Mouse (Mus musculus): Measurements from ENCODE around the gene Sat2. TPM values are rescaled to one million over a fixed set of nuclear protein-coding genes. Genes with fewer than 3 reads are reported as not detected.
A peak's percentile ranks its signal among the peaks of the same experiment; 100 is the strongest.

Sat2 gene
- 16.9 and 22.6 TPM in 2 replicates for polyA plus RNA-seq (2014; fragmentation: Nextera tagmentation; extraction: Ambion mirVana)

GRCm38 (mm10) chr11:69621571-69622268 is at the start of gene Sat2:
Gene Sat2, plus strand, starts transcription at chr11:69622024.
- ATAC-seq (ENCODE audit: low FRiP score, low TSS enrichment), result peak; percentile 83
- Histone ChIP-seq H3K36me3 (ENCODE audit: control insufficient read depth, insufficient read depth, low read length) (no peaks in the 10 kb centered on the region), H3K27me3 (ENCODE audit: control insufficient read depth, insufficient read depth, low read length) (no peaks in the 10 kb centered on the region), H3K9me3 (ENCODE audit: control insufficient read depth, low read length) (no peaks in the 10 kb centered on the region), H3K27ac (ENCODE audit: low read depth, low read length) (peak within 1 kb of the TSS; percentile 45; the same call in 1 of the 2 replicates), H3K4me3 (ENCODE audit: low read length) (peak within 1 kb of the TSS; percentile 51), H3K4me2 (replicated peaks; ENCODE audit: low read depth, low read length) (peak within 1 kb of the TSS; percentile 71), H3K4me1 (ENCODE audit: control insufficient read depth, insufficient read depth, low read length) (no peaks in the 10 kb centered on the region; the same call in 1 of the 2 replicates), H3K9ac (ENCODE audit: low read depth, low read length) (peak within 1 kb of the TSS; percentile 67)
- WGBS, result under 1% methylated on average over 20 of the region's 20 CpGs

GRCm38 (mm10) chr11:69575220-69575619 is 46.6 kb upstream of the Sat2 start:
- no peak overlapping the region for H3K9ac ChIP-seq (ENCODE audit: low read depth, low read length)
- no peaks in the 10 kb centered on the region for H3K9me3 ChIP-seq (ENCODE audit: control insufficient read depth, low read length)
- ATAC-seq (ENCODE audit: low FRiP score, low TSS enrichment), result no peak
- 63% methylated on average over 3 of the region's 3 CpGs for WGBS
- no peak overlapping the region for H3K27ac ChIP-seq (ENCODE audit: low read depth, low read length)
- peaks cover 18% of the 10 kb centered on the region for H3K4me1 ChIP-seq (ENCODE audit: control insufficient read depth, insufficient read depth, low read length)
- no peaks in the 10 kb centered on the region for H3K27me3 ChIP-seq (ENCODE audit: control insufficient read depth, insufficient read depth, low read length)
- no peak overlapping the region for H3K4me3 ChIP-seq (ENCODE audit: low read length)
- no peak overlapping the region for H3K4me2 ChIP-seq (replicated peaks; ENCODE audit: low read depth, low read length)
- H3K36me3 ChIP-seq (ENCODE audit: control insufficient read depth, insufficient read depth, low read length), result peaks cover 28% of the 10 kb centered on the region; the same call in 1 of the 2 replicates

- no peak overlapping the region for H3K4me2 ChIP-seq (replicated peaks; ENCODE audit: low read depth, low read length)
- no peaks in the 10 kb centered on the region for H3K27me3 ChIP-seq (ENCODE audit: control insufficient read depth, insufficient read depth, low read length)
- no peaks in the 10 kb centered on the region for H3K9me3 ChIP-seq (ENCODE audit: control insufficient read depth, low read length)
- H3K27ac ChIP-seq (ENCODE audit: low read depth, low read length), result no peak overlapping the region
- ATAC-seq (ENCODE audit: low FRiP score, low TSS enrichment), result no peak
- no peak overlapping the region for H3K9ac ChIP-seq (ENCODE audit: low read depth, low read length)
- H3K4me1 ChIP-seq (ENCODE audit: control insufficient read depth, insufficient read depth, low read length), result peaks cover 18% of the 10 kb centered on the region
- no peak overlapping the region for H3K4me3 ChIP-seq (ENCODE audit: low read length)
- peaks cover 17% of the 10 kb centered on the region; the same call in 1 of the 2 replicates for H3K36me3 ChIP-seq (ENCODE audit: control insufficient read depth, insufficient read depth, low read length)
- WGBS, result 76% methylated on average over 5 of the region's 5 CpGs
Observed at GRCm38 (mm10) chr11:69576307-69576706, 45.5 kb upstream of the Sat2 start.

GRCm38 (mm10) chr11:69578301-69578700 is 43.5 kb upstream of the Sat2 start:
- Histone ChIP-seq H3K36me3 (ENCODE audit: control insufficient read depth, insufficient read depth, low read length) (peaks cover 16% of the 10 kb centered on the region; the same call in 1 of the 2 replicates), H3K9ac (ENCODE audit: low read depth, low read length) (peak overlapping the region; percentile 90), H3K4me2 (replicated peaks; ENCODE audit: low read depth, low read length) (peak overlapping the region; percentile 93), H3K4me3 (ENCODE audit: low read length) (peak overlapping the region; percentile 83), H3K4me1 (ENCODE audit: control insufficient read depth, insufficient read depth, low read length) (peaks cover 27% of the 10 kb centered on the region), H3K9me3 (ENCODE audit: control insufficient read depth, low read length) (no peaks in the 10 kb centered on the region), H3K27me3 (ENCODE audit: control insufficient read depth, insufficient read depth, low read length) (no peaks in the 10 kb centered on the region), H3K27ac (ENCODE audit: low read depth, low read length) (no peak overlapping the region)
- ATAC-seq (ENCODE audit: low FRiP score, low TSS enrichment), result no peak
- 11% methylated on average over 15 of the region's 15 CpGs for whole genome bisulfite sequencing

DNA sequence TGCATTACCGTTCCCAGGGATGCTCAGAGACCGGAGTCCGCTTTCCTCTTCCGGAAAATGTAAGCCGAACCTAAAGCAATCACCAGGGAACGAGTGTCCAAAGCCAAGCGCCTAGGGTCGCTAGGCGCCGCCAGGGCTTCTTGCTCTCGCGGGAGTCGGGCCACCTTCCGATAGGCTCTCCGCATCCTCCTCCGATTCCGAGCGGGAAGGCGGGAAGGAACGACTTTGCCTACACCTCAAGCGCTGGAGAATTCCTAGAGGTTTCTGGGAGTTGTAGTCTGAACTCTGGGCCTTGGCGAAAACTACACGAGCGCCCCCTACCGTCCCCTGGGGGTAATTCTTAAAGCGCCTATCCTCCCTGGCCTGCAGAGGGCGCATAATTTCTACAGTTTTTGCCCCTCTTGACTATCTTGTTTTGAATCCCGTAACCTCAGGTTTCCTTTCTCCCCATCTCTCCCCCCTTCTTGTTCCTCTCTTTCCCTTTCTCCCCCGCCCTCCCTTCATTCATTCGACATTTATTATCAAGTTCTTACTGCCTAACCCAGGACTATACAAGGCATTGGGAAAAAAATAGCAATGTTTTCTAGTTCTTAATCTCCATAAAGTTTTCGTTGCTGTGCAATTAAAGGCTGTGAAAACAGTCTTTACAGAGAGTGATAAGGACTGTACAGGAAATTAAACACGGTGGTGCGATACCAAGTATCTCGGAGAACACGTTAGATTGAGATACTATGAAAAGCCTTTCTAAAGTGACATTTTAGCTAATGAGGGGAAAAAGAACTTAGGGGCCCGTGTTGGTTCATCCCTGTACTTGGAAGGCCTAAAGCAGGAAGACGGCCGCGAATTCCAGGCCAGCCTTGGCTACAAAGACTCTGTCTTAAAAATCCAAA is 42.5 kb upstream of the Sat2 start:
- ATAC-seq (ENCODE audit: low FRiP score, low TSS enrichment), result peak; percentile 90
- H3K9me3 ChIP-seq (ENCODE audit: control insufficient read depth, low read length), result no peaks in the 10 kb centered on the region
- peaks cover 29% of the 10 kb centered on the region for H3K4me1 ChIP-seq (ENCODE audit: control insufficient read depth, insufficient read depth, low read length)
- H3K27ac ChIP-seq (ENCODE audit: low read depth, low read length), result peak overlapping the region; percentile 97
- WGBS, result 2% methylated on average over 39 of the region's 39 CpGs
- peak overlapping the region; percentile 90 for H3K9ac ChIP-seq (ENCODE audit: low read depth, low read length)
- H3K27me3 ChIP-seq (ENCODE audit: control insufficient read depth, insufficient read depth, low read length), result no peaks in the 10 kb centered on the region
- H3K4me3 ChIP-seq (ENCODE audit: low read length), result peak overlapping the region; percentile 83
- peak overlapping the region; percentile 93 for H3K4me2 ChIP-seq (replicated peaks; ENCODE audit: low read depth, low read length)
- H3K36me3 ChIP-seq (ENCODE audit: control insufficient read depth, insufficient read depth, low read length), result peaks cover 15% of the 10 kb centered on the region; the same call in 1 of the 2 replicates

DNA sequence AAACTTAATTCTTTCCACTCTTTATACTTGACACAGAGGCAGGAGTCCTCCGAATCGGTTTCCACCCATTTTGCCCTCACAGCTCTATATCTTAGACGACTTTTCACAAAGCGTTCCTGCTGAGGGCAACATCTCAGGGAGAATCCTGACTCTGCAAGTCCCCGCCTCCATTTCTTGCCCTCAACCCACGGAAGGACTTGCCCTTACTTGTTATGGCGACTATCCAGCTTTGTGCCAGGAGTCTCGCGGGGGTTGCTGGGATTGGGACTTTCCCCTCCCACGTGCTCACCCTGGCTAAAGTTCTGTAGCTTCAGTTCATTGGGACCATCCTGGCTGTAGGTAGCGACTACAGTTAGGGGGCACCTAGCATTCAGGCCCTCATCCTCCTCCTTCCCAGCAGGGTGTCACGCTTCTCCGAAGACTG is 41.7 kb upstream of the Sat2 start, which contains the start of the genes Wrap53 and Trp53:
Wrap53 (minus strand) TSS at position 165 of the 424 bp plus-strand sequence.
Trp53 (plus strand) TSS at position 269 of the 424 bp plus-strand sequence.
- Histone ChIP-seq H3K4me2 (replicated peaks; ENCODE audit: low read depth, low read length) (peak within 1 kb of the TSS; percentile 93), H3K36me3 (ENCODE audit: control insufficient read depth, insufficient read depth, low read length) (peaks cover 21% of the 10 kb centered on the region; the same call in 1 of the 2 replicates), H3K9me3 (ENCODE audit: control insufficient read depth, low read length) (no peaks in the 10 kb centered on the region), H3K9ac (ENCODE audit: low read depth, low read length) (peak within 1 kb of the TSS; percentile 90), H3K27ac (ENCODE audit: low read depth, low read length) (peak within 1 kb of the TSS; percentile 97), H3K4me1 (ENCODE audit: control insufficient read depth, insufficient read depth, low read length) (peaks cover 29% of the 10 kb centered on the region), H3K4me3 (ENCODE audit: low read length) (peak within 1 kb of the TSS; percentile 83), H3K27me3 (ENCODE audit: control insufficient read depth, insufficient read depth, low read length) (no peaks in the 10 kb centered on the region)
- peak; percentile 65 for ATAC-seq (ENCODE audit: low FRiP score, low TSS enrichment)
- under 1% methylated on average over 13 of the region's 13 CpGs for WGBS

DNA sequence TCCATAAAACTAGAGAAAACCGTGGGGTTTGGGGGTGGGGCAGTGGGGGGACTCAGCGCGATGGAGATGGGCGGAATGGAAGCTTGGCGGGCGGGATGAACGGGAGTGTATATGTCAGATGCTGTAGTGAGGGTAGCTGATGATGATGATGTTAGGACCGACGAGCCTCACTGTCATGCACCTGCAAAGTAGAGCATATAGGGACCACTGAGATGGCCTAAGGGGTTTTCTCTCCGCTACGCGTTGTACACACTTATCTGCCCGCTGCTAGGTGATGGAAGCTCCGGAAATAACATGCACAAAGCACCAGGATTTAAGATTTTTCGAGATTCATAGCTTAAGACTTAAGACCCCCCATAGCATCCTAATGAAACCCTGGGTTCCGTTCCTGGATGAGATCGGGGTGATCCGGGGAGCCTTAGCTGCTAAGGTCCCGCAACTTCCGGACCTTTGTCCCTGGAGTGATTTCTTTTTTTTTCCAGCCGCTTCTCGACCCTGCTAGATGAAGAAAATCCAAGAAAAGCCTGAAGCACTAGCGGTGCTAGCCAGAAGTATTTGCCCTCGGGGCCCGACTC is 41.2 kb upstream of the Sat2 start:
- 0% methylated on average over 25 of the region's 25 CpGs for WGBS
- peaks cover 29% of the 10 kb centered on the region for H3K4me1 ChIP-seq (ENCODE audit: control insufficient read depth, insufficient read depth, low read length)
- peak; percentile 16 for ATAC-seq (ENCODE audit: low FRiP score, low TSS enrichment)

GRCm38 (mm10) chr11:69581147-69581688 is 40.6 kb upstream of the Sat2 start:
- peak overlapping the region; percentile 83 for H3K4me3 ChIP-seq (ENCODE audit: low read length)
- H3K9me3 ChIP-seq (ENCODE audit: control insufficient read depth, low read length), result no peaks in the 10 kb centered on the region
- peak; percentile 77 for ATAC-seq (ENCODE audit: low FRiP score, low TSS enrichment)
- H3K4me1 ChIP-seq (ENCODE audit: control insufficient read depth, insufficient read depth, low read length), result peaks cover 29% of the 10 kb centered on the region
- peak overlapping the region; percentile 93 for H3K4me2 ChIP-seq (replicated peaks; ENCODE audit: low read depth, low read length)
- peak overlapping the region; percentile 78 for H3K9ac ChIP-seq (ENCODE audit: low read depth, low read length)
- 0% methylated on average over 36 of the region's 36 CpGs for WGBS
- H3K27ac ChIP-seq (ENCODE audit: low read depth, low read length), result peak overlapping the region; percentile 97
- H3K27me3 ChIP-seq (ENCODE audit: control insufficient read depth, insufficient read depth, low read length), result no peaks in the 10 kb centered on the region
- peaks cover 18% of the 10 kb centered on the region; the same call in 1 of the 2 replicates for H3K36me3 ChIP-seq (ENCODE audit: control insufficient read depth, insufficient read depth, low read length)

More for the DNA sequence above, 41.2 kb upstream of the Sat2 start:
- Histone ChIP-seq H3K36me3 (ENCODE audit: control insufficient read depth, insufficient read depth, low read length) (peaks cover 21% of the 10 kb centered on the region; the same call in 1 of the 2 replicates), H3K9me3 (ENCODE audit: control insufficient read depth, low read length) (no peaks in the 10 kb centered on the region), H3K27me3 (ENCODE audit: control insufficient read depth, insufficient read depth, low read length) (no peaks in the 10 kb centered on the region), H3K9ac (ENCODE audit: low read depth, low read length) (peak overlapping the region; percentile 78), H3K27ac (ENCODE audit: low read depth, low read length) (peak overlapping the region; percentile 97), H3K4me3 (ENCODE audit: low read length) (peak overlapping the region; percentile 83), H3K4me2 (replicated peaks; ENCODE audit: low read depth, low read length) (peak overlapping the region; percentile 93)

Data from kidney, embryonic 14.5 days (tissue).